Mouse (Mus musculus): Measurements from ENCODE around the gene Ccnd2. TPM values are rescaled to one million over a fixed set of nuclear protein-coding genes. Genes with fewer than 3 reads are reported as not detected.

Ccnd2 gene
- polyA plus RNA-seq, 1 experiment from 2014 or later: 477 TPM

GRCm38 (mm10) chr6:127143576-127144288 lies 8.3 kb downstream of the Ccnd2 start:
- WGBS: 87% methylated on average over 7 of the region's 7 CpGs
- Histone ChIP-seq H3K27ac (replicated peaks; ENCODE audit: low read depth, low read length) (no peak overlapping the region), H3K27me3 (ENCODE audit: control insufficient read depth, insufficient read depth, low read length) (peaks cover 9% of the 10 kb centered on the region; the same call in 1 of the 2 replicates), H3K4me3 (replicated peaks; ENCODE audit: low read depth, low read length) (no peak overlapping the region), H3K4me2 (ENCODE audit: low read length) (no peak overlapping the region), H3K9ac (replicated peaks; ENCODE audit: low read length) (no peak overlapping the region), H3K4me1 (ENCODE audit: control insufficient read depth, insufficient read depth, low read length) (0 out of 2 replicates have a peak, but pooled peaks cover 2% of the 10 kb centered on the region), H3K9me3 (ENCODE audit: control insufficient read depth, low read length) (no peaks in the 10 kb centered on the region), H3K36me3 (ENCODE audit: control insufficient read depth, insufficient read depth, low read length) (0 out of 2 replicates have a peak, but pooled peaks cover 2% of the 10 kb centered on the region)
- ATAC-seq (ENCODE audit: low FRiP score, low TSS enrichment): no peak
- DNase-seq: no peak

GRCm38 (mm10) chr6:127143124-127143520 lies 8.9 kb downstream of the Ccnd2 start:
- no peak for DNase-seq
- 77% methylated on average over 10 of the region's 10 CpGs for WGBS
- 0 out of 2 replicates have a peak, but pooled peaks cover 3% of the 10 kb centered on the region for H3K27me3 ChIP-seq (ENCODE audit: control insufficient read depth, insufficient read depth, low read length)
- no peak overlapping the region for H3K27ac ChIP-seq (replicated peaks; ENCODE audit: low read depth, low read length)
- 0 out of 2 replicates have a peak, but pooled peaks cover 2% of the 10 kb centered on the region for H3K36me3 ChIP-seq (ENCODE audit: control insufficient read depth, insufficient read depth, low read length)
- H3K4me1 ChIP-seq (ENCODE audit: control insufficient read depth, insufficient read depth, low read length): 0 out of 2 replicates have a peak, but pooled peaks cover 2% of the 10 kb centered on the region
- ATAC-seq (ENCODE audit: low FRiP score, low TSS enrichment): no peak
- no peak overlapping the region for H3K9ac ChIP-seq (replicated peaks; ENCODE audit: low read length)
- H3K4me3 ChIP-seq (replicated peaks; ENCODE audit: low read depth, low read length): no peak overlapping the region
- no peak overlapping the region for H3K4me2 ChIP-seq (ENCODE audit: low read length)
- H3K9me3 ChIP-seq (ENCODE audit: control insufficient read depth, low read length): no peaks in the 10 kb centered on the region

- H3K4me2 ChIP-seq (ENCODE audit: low read length): peak overlapping the region; percentile 17; the same call in 1 of the 2 replicates
- H3K9me3 ChIP-seq (ENCODE audit: control insufficient read depth, low read length): no peaks in the 10 kb centered on the region
- no peak overlapping the region for H3K4me3 ChIP-seq (replicated peaks; ENCODE audit: low read depth, low read length)
- peak; percentile 90 for DNase-seq
- 13% methylated on average over 10 of the region's 10 CpGs for WGBS
- H3K4me1 ChIP-seq (ENCODE audit: control insufficient read depth, insufficient read depth, low read length): no peaks in the 10 kb centered on the region
- no peak overlapping the region for H3K27ac ChIP-seq (replicated peaks; ENCODE audit: low read depth, low read length)
- peak; percentile 38; the same call in 1 of the 2 replicates for ATAC-seq (ENCODE audit: low FRiP score, low TSS enrichment)
- H3K27me3 ChIP-seq (ENCODE audit: control insufficient read depth, insufficient read depth, low read length): no peaks in the 10 kb centered on the region
- H3K36me3 ChIP-seq (ENCODE audit: control insufficient read depth, insufficient read depth, low read length): 0 out of 2 replicates have a peak, but pooled peaks cover 2% of the 10 kb centered on the region
- H3K9ac ChIP-seq (replicated peaks; ENCODE audit: low read length): no peak overlapping the region
Measured at GRCm38 (mm10) chr6:127142154-127143123, 9.6 kb downstream of the Ccnd2 start.

- H3K27ac ChIP-seq (replicated peaks; ENCODE audit: low read depth, low read length): no peak overlapping the region
- 0 out of 2 replicates have a peak, but pooled peaks cover 3% of the 10 kb centered on the region for H3K4me1 ChIP-seq (ENCODE audit: control insufficient read depth, insufficient read depth, low read length)
- no peak overlapping the region for H3K9ac ChIP-seq (replicated peaks; ENCODE audit: low read length)
- no peak overlapping the region for H3K4me2 ChIP-seq (ENCODE audit: low read length)
- ATAC-seq (ENCODE audit: low FRiP score, low TSS enrichment): no peak
- no peaks in the 10 kb centered on the region for H3K9me3 ChIP-seq (ENCODE audit: control insufficient read depth, low read length)
- WGBS: 95% methylated on average over 11 of the region's 11 CpGs
- DNase-seq: no peak
- no peaks in the 10 kb centered on the region for H3K27me3 ChIP-seq (ENCODE audit: control insufficient read depth, insufficient read depth, low read length)
- no peak overlapping the region for H3K4me3 ChIP-seq (replicated peaks; ENCODE audit: low read depth, low read length)
- 0 out of 2 replicates have a peak, but pooled peaks cover 2% of the 10 kb centered on the region for H3K36me3 ChIP-seq (ENCODE audit: control insufficient read depth, insufficient read depth, low read length)
Measured at GRCm38 (mm10) chr6:127138962-127139361, 13.0 kb downstream of the Ccnd2 start.

GRCm38 (mm10) chr6:127133433-127134245 lies 18.4 kb downstream of the Ccnd2 start:
- DNase-seq: peak; percentile 67
- Histone ChIP-seq H3K4me2 (ENCODE audit: low read length) (peak overlapping the region; percentile 47), H3K9ac (replicated peaks; ENCODE audit: low read length) (peak overlapping the region; percentile 26; the same call in 1 of the 2 replicates), H3K4me1 (ENCODE audit: control insufficient read depth, insufficient read depth, low read length) (peaks cover 10% of the 10 kb centered on the region; the same call in 1 of the 2 replicates), H3K27ac (replicated peaks; ENCODE audit: low read depth, low read length) (peak overlapping the region; percentile 37; the same call in 1 of the 2 replicates), H3K36me3 (ENCODE audit: control insufficient read depth, insufficient read depth, low read length) (0 out of 2 replicates have a peak, but pooled peaks cover 3% of the 10 kb centered on the region), H3K4me3 (replicated peaks; ENCODE audit: low read depth, low read length) (peak overlapping the region; percentile 10; the same call in 1 of the 2 replicates), H3K9me3 (ENCODE audit: control insufficient read depth, low read length) (no peaks in the 10 kb centered on the region), H3K27me3 (ENCODE audit: control insufficient read depth, insufficient read depth, low read length) (no peaks in the 10 kb centered on the region)
- 23% methylated on average over 16 of the region's 16 CpGs for WGBS
- peak; percentile 71; the same call in 1 of the 2 replicates for ATAC-seq (ENCODE audit: low FRiP score, low TSS enrichment)

GRCm38 (mm10) chr6:127132719-127133118 lies 19.3 kb downstream of the Ccnd2 start:
- Histone ChIP-seq H3K4me1 (ENCODE audit: control insufficient read depth, insufficient read depth, low read length) (peaks cover 10% of the 10 kb centered on the region; the same call in 1 of the 2 replicates), H3K4me2 (ENCODE audit: low read length) (no peak overlapping the region), H3K4me3 (replicated peaks; ENCODE audit: low read depth, low read length) (no peak overlapping the region), H3K27ac (replicated peaks; ENCODE audit: low read depth, low read length) (no peak overlapping the region), H3K36me3 (ENCODE audit: control insufficient read depth, insufficient read depth, low read length) (0 out of 2 replicates have a peak, but pooled peaks cover 3% of the 10 kb centered on the region), H3K27me3 (ENCODE audit: control insufficient read depth, insufficient read depth, low read length) (no peaks in the 10 kb centered on the region), H3K9ac (replicated peaks; ENCODE audit: low read length) (no peak overlapping the region), H3K9me3 (ENCODE audit: control insufficient read depth, low read length) (no peaks in the 10 kb centered on the region)
- DNase-seq: no peak
- no peak for ATAC-seq (ENCODE audit: low FRiP score, low TSS enrichment)
- 75% methylated on average over 3 of the region's 3 CpGs for WGBS

GRCm38 (mm10) chr6:127131946-127132345 lies 20.0 kb downstream of the Ccnd2 start:
- no peak overlapping the region for H3K27ac ChIP-seq (replicated peaks; ENCODE audit: low read depth, low read length)
- H3K27me3 ChIP-seq (ENCODE audit: control insufficient read depth, insufficient read depth, low read length): no peaks in the 10 kb centered on the region
- WGBS: 82% methylated on average over 3 of the region's 3 CpGs
- H3K9ac ChIP-seq (replicated peaks; ENCODE audit: low read length): no peak overlapping the region
- no peaks in the 10 kb centered on the region for H3K9me3 ChIP-seq (ENCODE audit: control insufficient read depth, low read length)
- ATAC-seq (ENCODE audit: low FRiP score, low TSS enrichment): no peak
- peaks cover 10% of the 10 kb centered on the region; the same call in 1 of the 2 replicates for H3K4me1 ChIP-seq (ENCODE audit: control insufficient read depth, insufficient read depth, low read length)
- no peak for DNase-seq
- no peak overlapping the region for H3K4me2 ChIP-seq (ENCODE audit: low read length)
- no peak overlapping the region for H3K4me3 ChIP-seq (replicated peaks; ENCODE audit: low read depth, low read length)
- H3K36me3 ChIP-seq (ENCODE audit: control insufficient read depth, insufficient read depth, low read length): 0 out of 2 replicates have a peak, but pooled peaks cover 3% of the 10 kb centered on the region

All from midbrain, embryonic 14.5 days (tissue).